Comparison of ENCODE assay signal across 19 mouse cellular contexts in genomic region chr15:103167786-103168185, GRCm38 (mm10). TPM values are rescaled to one million over a fixed set of nuclear protein-coding genes. Genes with fewer than 3 reads are reported as not detected.
DNase-seq lines count a peak whose midpoint lies in the region; ATAC-seq lines count a peak whose summit lies in the region.
"Had no signal": no experiment of that assay in that cellular context is flagged by ENCODE, and none has a peak within 500 bp of the region (broad histone marks: within the 10 kb centered on the region; RNA-seq: fewer than 3 reads in every experiment).

No protein-coding gene starts in this region.

- WGBS in midbrain, embryonic 10.5 days: 14% methylated on average over 3 of the region's 3 CpGs
- 8% methylated on average over 3 of the region's 3 CpGs for WGBS in midbrain, embryonic 15.5 days
- WGBS in intestine, embryonic 16.5 days: 23% methylated on average over 3 of the region's 3 CpGs

- intact Hi-C loops in heart, postnatal 14 days (cut with DNase I): no loop called here

- peak; percentile 89 for DNase-seq in heart, adult 11 months
- DNase-seq in heart, postnatal 14 days: no peak
- no peak for DNase-seq in midbrain, embryonic 10.5 days (ENCODE audit: low spot score)
- DNase-seq in retina, postnatal 1 day: peak; percentile 73
- DNase-seq in frontal cortex, adult 2 months (ENCODE audit: extremely low spot score in 1 of 2, low spot score in 1 of 2): no peak
- DNase-seq: heart, postnatal 4 days; kidney, adult 9 months; liver, embryonic 13.5 days; right cerebral cortex, postnatal 14 days had no signal

- H3K9me3 ChIP-seq in midbrain, embryonic 10.5 days (replicated peaks): no peaks in the 10 kb centered on the region
- no peaks in the 10 kb centered on the region for H3K9me3 ChIP-seq in midbrain, embryonic 15.5 days
- no peaks in the 10 kb centered on the region for H3K9me3 ChIP-seq in intestine, embryonic 16.5 days (ENCODE audit: control insufficient read depth, low read length)
- H3K9me3 ChIP-seq: heart, embryonic 13.5 days; limb, embryonic 10.5 days; liver, embryonic 13.5 days; lung, embryonic 15.5 days; stomach, embryonic 15.5 days had no signal

- H3K36me3 ChIP-seq in midbrain, embryonic 10.5 days: no peaks in the 10 kb centered on the region
- no peaks in the 10 kb centered on the region for H3K36me3 ChIP-seq in midbrain, embryonic 15.5 days (replicated peaks)
- H3K36me3 ChIP-seq in intestine, embryonic 16.5 days (ENCODE audit: control insufficient read depth, insufficient read depth, low read length): no peaks in the 10 kb centered on the region
- H3K36me3 ChIP-seq: heart, embryonic 13.5 days; limb, embryonic 10.5 days; liver, embryonic 13.5 days; lung, embryonic 15.5 days; stomach, embryonic 15.5 days had no signal

- H3K4me1 ChIP-seq in midbrain, embryonic 10.5 days: peaks cover 66% of the 10 kb centered on the region
- peaks cover 36% of the 10 kb centered on the region for H3K4me1 ChIP-seq in midbrain, embryonic 15.5 days
- peaks cover 40% of the 10 kb centered on the region for H3K4me1 ChIP-seq in intestine, embryonic 16.5 days (ENCODE audit: control insufficient read depth, insufficient read depth, low read length)

- H3K4me3 ChIP-seq in midbrain, embryonic 10.5 days: no peak overlapping the region
- no peak overlapping the region for H3K4me3 ChIP-seq in midbrain, embryonic 15.5 days
- no peak overlapping the region for H3K4me3 ChIP-seq in intestine, embryonic 16.5 days (ENCODE audit: low read length)
- H3K4me3 ChIP-seq: heart, embryonic 13.5 days; layer of hippocampus, adult 2 months; liver, embryonic 13.5 days had no signal

- peak overlapping the region; percentile 29; the same call in 1 of the 2 replicates for H3K27ac ChIP-seq in midbrain, embryonic 10.5 days (replicated peaks)
- H3K27ac ChIP-seq in midbrain, embryonic 15.5 days: no peak overlapping the region; the same call in 1 of the 2 replicates
- H3K27ac ChIP-seq in intestine, embryonic 16.5 days (ENCODE audit: low read length): 0 out of 2 replicates have a peak overlapping the region, but pooled peaks have one; percentile 19
- H3K27ac ChIP-seq: heart, embryonic 13.5 days; layer of hippocampus, adult 2 months; liver, embryonic 13.5 days; lung, embryonic 15.5 days; macrophage; stomach, embryonic 15.5 days had no signal

- H3K9ac ChIP-seq in midbrain, embryonic 15.5 days: no peak overlapping the region
- no peak overlapping the region for H3K9ac ChIP-seq in intestine, embryonic 16.5 days (ENCODE audit: low read depth, low read length)
- H3K9ac ChIP-seq: heart, embryonic 13.5 days; liver, embryonic 13.5 days; lung, embryonic 15.5 days; stomach, embryonic 15.5 days had no signal

- peaks cover 80% of the 10 kb centered on the region for H3K27me3 ChIP-seq in midbrain, embryonic 10.5 days (ENCODE audit: low read depth, poor library complexity, severe bottlenecking)
- H3K27me3 ChIP-seq in midbrain, embryonic 15.5 days (replicated peaks): peaks cover 57% of the 10 kb centered on the region
- peaks cover 55% of the 10 kb centered on the region for H3K27me3 ChIP-seq in intestine, embryonic 16.5 days (replicated peaks; ENCODE audit: control insufficient read depth, insufficient read depth, low read length)

- no peak for ATAC-seq in midbrain, embryonic 15.5 days (replicated peaks)
- ATAC-seq in intestine, embryonic 16.5 days: no peak
- ATAC-seq in erythroblast, adult 5-6 weeks (replicated peaks; ENCODE audit: low FRiP score, poor library complexity, severe bottlenecking): no peak
- ATAC-seq: forebrain, embryonic 14.5 days had no signal

- no peak overlapping the region for H3K4me2 ChIP-seq in midbrain, embryonic 15.5 days
- no peak overlapping the region for H3K4me2 ChIP-seq in intestine, embryonic 16.5 days (ENCODE audit: low read depth, low read length)
- H3K4me2 ChIP-seq: liver, embryonic 13.5 days had no signal

RNA-seq across cellular contexts. Expression of gene Smug1, which starts 0.9 kb away (rescaled TPM):
- 10 to 100 TPM; 13.5 to 14.0 TPM for total RNA-seq in heart, postnatal 14 days (2021)
- polyA plus RNA-seq in midbrain, embryonic 10.5 days (2016; fragmentation: Nextera tagmentation; extraction: Ambion mirVana): 24.6 and 26.4 TPM in 2 replicates
- 23.4 and 24.2 TPM in 2 replicates for polyA plus RNA-seq in midbrain, embryonic 15.5 days (2015; fragmentation: Nextera tagmentation; extraction: Ambion mirVana)
- 20.2 and 22.1 TPM in 2 replicates for polyA plus RNA-seq in intestine, embryonic 16.5 days (2015; fragmentation: Nextera tagmentation; extraction: Ambion mirVana)
- 1.5 TPM in 1 of 2 replicates, not detected in the other for total RNA-seq in erythroblast, adult 5-6 weeks (2015; ENCODE audit: low replicate concordance)
- 0.70 and 1.0 TPM in 2 replicates for total RNA-seq in erythroblast, adult 5-6 weeks (2017; ENCODE audit: low replicate concordance)
- polyA plus RNA-seq in frontal cortex, adult 2 months (2012; rRNA removed): 16.1 and 16.3 TPM in 2 replicates

Comparison
In these comparisons a context has a peak if more than half of its experiments do, and no peak if none do; other contexts are left out.
1. DNase-seq: peak in heart, adult 11 months (single experiment) and retina, postnatal 1 day (single experiment); none in heart, postnatal 14 days (0 of 2), midbrain, embryonic 10.5 days (single experiment) and frontal cortex, adult 2 months (0 of 2).